Mouse (Mus musculus): ENCODE data around the gene Fh1. TPM values are rescaled to one million over a fixed set of nuclear protein-coding genes. Genes with fewer than 3 reads are reported as not detected.

Fh1 gene
- total and polyA plus RNA-seq, 3 experiments, result 100 to 122 (median 113) TPM

DNA sequence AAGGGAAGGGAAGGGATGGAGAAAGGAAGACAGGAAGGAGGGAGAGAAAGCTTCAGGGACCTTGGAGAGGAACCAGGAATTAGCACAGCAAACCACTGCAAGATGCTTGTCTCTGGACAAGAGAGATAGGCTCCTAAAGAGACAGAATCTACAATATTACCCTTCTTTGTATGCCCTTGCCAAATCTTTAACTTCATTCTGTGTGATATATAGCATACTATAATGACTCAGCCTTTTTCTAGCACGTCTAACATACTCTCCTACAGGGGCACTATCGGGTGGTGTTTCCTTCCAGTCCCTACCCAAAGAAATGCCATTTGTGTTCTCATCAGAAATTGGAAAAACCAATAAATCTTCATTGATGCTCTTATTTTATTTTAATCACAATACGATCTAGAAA is 5.6 kb upstream of the Fh1 start:
- no peaks in the 10 kb centered on the region for H3K9me3 ChIP-seq (replicated peaks; ENCODE audit: low read length)
- H3K27me3 ChIP-seq (replicated peaks), result no peaks in the 10 kb centered on the region
- H3K36me3 ChIP-seq (replicated peaks in 1 of 2; ENCODE audit: control insufficient read depth in 1 of 2, insufficient read depth in 1 of 2, low read length in 1 of 2), result no peaks in the 10 kb centered on the region
- no peak overlapping the region for H3K4me3 ChIP-seq (replicated peaks in 1 of 3; ENCODE audit: low read depth in 2 of 3, low read length in 2 of 3, poor library complexity in 1 of 3)
- in situ Hi-C loops (cut with MboI; ENCODE audit: low pct_ligation_motif_present, low pct_unique_long_range_greater_than_20kb, low sequenced_read_pairs), result loop anchor here (5.0 kb wide), 1 partner anchor 36 kb away; no protein-coding TSS in a partner anchor
- H3K4me1 ChIP-seq (ENCODE audit: control insufficient read depth in 1 of 2, insufficient read depth in 2 of 2), result peaks cover 3 to 62% of the 10 kb centered on the region in 2 experiments
- TF ChIP-seq GABPA (IDR thresholded peaks at IDR 0.05; ENCODE audit: insufficient replicate concordance, low read depth, low read length), result no peak
- no peak for TF ChIP-seq MYC (IDR thresholded peaks at IDR 0.05; ENCODE audit: low read depth, low read length)
- TF ChIP-seq POLR2A (IDR thresholded peaks at IDR 0.05; ENCODE audit: low read depth, low read length), result no peak
- TF ChIP-seq CHD2 (IDR thresholded peaks at IDR 0.05; ENCODE audit: low read length), result no peak
- no peak for TF ChIP-seq ELF1 (IDR thresholded peaks at IDR 0.05; ENCODE audit: low read depth, low read length)
- TF ChIP-seq UBTF (IDR thresholded peaks at IDR 0.05; ENCODE audit: low read depth, low read length), result no peak
- no peak for TF ChIP-seq ZNF384 (IDR thresholded peaks at IDR 0.05; ENCODE audit: low read depth, low read length)
- no peak for TF ChIP-seq MAFK (IDR thresholded peaks at IDR 0.05; ENCODE audit: insufficient replicate concordance, low read length)
- no peak for TF ChIP-seq CTCF (conservative IDR thresholded peaks at IDR 0.05 in 1 of 2, IDR thresholded peaks at IDR 0.05 in 1 of 2; ENCODE audit: low read depth in 2 of 2, low read length in 2 of 2)
- TF ChIP-seq HCFC1 (IDR thresholded peaks at IDR 0.05; ENCODE audit: low read depth, low read length), result no peak
- TF ChIP-seq ETS1 (conservative IDR thresholded peaks at IDR 0.05; ENCODE audit: low read depth, low read length), result no peak
- TF ChIP-seq EP300 (IDR thresholded peaks at IDR 0.05; ENCODE audit: low read length), result no peak
- no peak for TF ChIP-seq IRF4 (IDR thresholded peaks at IDR 0.05; ENCODE audit: low read depth, low read length)
- TF ChIP-seq ZMIZ1 (IDR thresholded peaks at IDR 0.05; ENCODE audit: low read depth, low read length), result no peak
- H3K9ac ChIP-seq (ENCODE audit: insufficient read depth, low read depth), result no peak overlapping the region
- H3K79me2 ChIP-seq (replicated peaks; ENCODE audit: control insufficient read depth, extremely low read depth, insufficient read depth, poor library complexity, severe bottlenecking), result no peaks in the 10 kb centered on the region
- dilution Hi-C loops (cut with MboI; ENCODE audit: extremely low pct_ligation_motif_present, extremely low pct_unique_long_range_greater_than_20kb, low sequenced_read_pairs), result no loop called here
- DNase-seq (ENCODE audit: extremely low read depth), result no peak
- no peak overlapping the region for H3K27ac ChIP-seq (ENCODE audit: insufficient read depth, low read depth)
- no peak overlapping the region for H3K4me2 ChIP-seq (ENCODE audit: insufficient read depth, low read depth, poor library complexity, severe bottlenecking)

DNA sequence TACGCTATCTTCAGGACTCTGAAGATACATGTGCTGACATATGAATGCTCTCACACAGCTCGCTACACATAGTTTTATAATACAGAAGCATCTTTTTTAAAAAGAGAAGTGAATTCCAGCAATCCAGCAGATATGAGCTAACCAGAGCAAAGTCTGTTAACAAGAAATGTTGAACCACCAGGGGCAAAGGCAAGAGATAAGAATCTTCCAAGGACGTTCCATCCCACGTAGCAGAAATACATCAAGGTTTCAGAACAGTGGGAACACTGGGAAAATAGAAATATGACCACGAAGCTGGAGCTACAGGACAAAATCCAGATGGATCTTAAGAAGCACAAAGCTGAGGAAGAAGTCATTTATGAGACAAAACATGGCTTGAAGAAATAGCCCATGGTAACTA is 4.9 kb upstream of the Fh1 start:
- H3K36me3 ChIP-seq (replicated peaks in 1 of 2; ENCODE audit: control insufficient read depth in 1 of 2, insufficient read depth in 1 of 2, low read length in 1 of 2), result no peaks in the 10 kb centered on the region
- H3K27ac ChIP-seq (ENCODE audit: insufficient read depth, low read depth), result no peak overlapping the region
- peaks cover 3 to 57% of the 10 kb centered on the region in 2 experiments for H3K4me1 ChIP-seq (ENCODE audit: control insufficient read depth in 1 of 2, insufficient read depth in 2 of 2)
- H3K79me2 ChIP-seq (replicated peaks; ENCODE audit: control insufficient read depth, extremely low read depth, insufficient read depth, poor library complexity, severe bottlenecking), result no peaks in the 10 kb centered on the region
- no peak for TF ChIP-seq POLR2AphosphoS2 (IDR thresholded peaks at IDR 0.05; ENCODE audit: low read depth, low read length)
- no peak overlapping the region for H3K4me2 ChIP-seq (ENCODE audit: insufficient read depth, low read depth, poor library complexity, severe bottlenecking)
- H3K27me3 ChIP-seq (replicated peaks), result no peaks in the 10 kb centered on the region
- DNase-seq (ENCODE audit: extremely low read depth), result no peak
- in situ Hi-C loops (cut with MboI; ENCODE audit: low pct_ligation_motif_present, low pct_unique_long_range_greater_than_20kb, low sequenced_read_pairs), result loop anchor here (5.0 kb wide), 1 partner anchor 37 kb away; no protein-coding TSS in a partner anchor
- no peak overlapping the region for H3K9ac ChIP-seq (ENCODE audit: insufficient read depth, low read depth)
- no peaks in the 10 kb centered on the region for H3K9me3 ChIP-seq (replicated peaks; ENCODE audit: low read length)
- dilution Hi-C loops (cut with MboI; ENCODE audit: extremely low pct_ligation_motif_present, extremely low pct_unique_long_range_greater_than_20kb, low sequenced_read_pairs), result no loop called here
- no peak overlapping the region for H3K4me3 ChIP-seq (replicated peaks in 1 of 3; ENCODE audit: low read depth in 2 of 3, low read length in 2 of 3, poor library complexity in 1 of 3)

DNA sequence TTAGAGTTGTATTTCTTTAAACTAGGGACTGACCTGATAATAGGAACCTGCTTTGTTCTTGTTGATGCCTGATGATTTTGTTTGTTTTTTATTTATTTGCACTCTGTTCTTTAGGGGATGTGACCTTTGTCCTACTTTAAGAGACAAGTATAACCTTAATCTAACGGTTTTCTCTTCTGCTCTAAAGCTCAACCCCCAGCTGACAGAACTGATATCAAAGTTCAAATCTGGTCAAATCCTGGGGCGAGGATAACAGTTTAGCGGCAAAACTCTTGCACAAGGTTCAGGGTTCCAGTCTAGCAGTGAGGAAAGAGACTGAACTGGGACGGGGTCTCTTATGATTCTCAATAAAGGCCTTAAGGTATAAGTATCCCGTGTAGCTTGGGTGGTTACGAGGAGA is 3.8 kb upstream of the Fh1 start:
- no peak overlapping the region for H3K9ac ChIP-seq (ENCODE audit: insufficient read depth, low read depth)
- in situ Hi-C loops (cut with MboI; ENCODE audit: low pct_ligation_motif_present, low pct_unique_long_range_greater_than_20kb, low sequenced_read_pairs), result no loop called here
- no peak for TF ChIP-seq JUND (conservative IDR thresholded peaks at IDR 0.05; ENCODE audit: low read depth, low read length)
- no peak for TF ChIP-seq CHD2 (IDR thresholded peaks at IDR 0.05; ENCODE audit: low read length)
- TF ChIP-seq USF1 (IDR thresholded peaks at IDR 0.05; ENCODE audit: low read depth, low read length), result no peak
- no peak for TF ChIP-seq ZKSCAN1 (IDR thresholded peaks at IDR 0.05; ENCODE audit: borderline replicate concordance, low read depth, low read length)
- TF ChIP-seq SMC3 (IDR thresholded peaks at IDR 0.05; ENCODE audit: low read depth, low read length), result no peak
- no peak for TF ChIP-seq HCFC1 (IDR thresholded peaks at IDR 0.05; ENCODE audit: low read depth, low read length)
- TF ChIP-seq TCF12 (IDR thresholded peaks at IDR 0.05; ENCODE audit: low read depth, low read length), result no peak
- H3K9me3 ChIP-seq (replicated peaks; ENCODE audit: low read length), result no peaks in the 10 kb centered on the region
- H3K4me3 ChIP-seq (replicated peaks in 1 of 3; ENCODE audit: low read depth in 2 of 3, low read length in 2 of 3, poor library complexity in 1 of 3), result no peak overlapping the region
- dilution Hi-C loops (cut with MboI; ENCODE audit: extremely low pct_ligation_motif_present, extremely low pct_unique_long_range_greater_than_20kb, low sequenced_read_pairs), result no loop called here
- no peak overlapping the region for H3K27ac ChIP-seq (ENCODE audit: insufficient read depth, low read depth)
- H3K27me3 ChIP-seq (replicated peaks), result no peaks in the 10 kb centered on the region
- peaks cover 3 to 51% of the 10 kb centered on the region in 2 experiments for H3K4me1 ChIP-seq (ENCODE audit: control insufficient read depth in 1 of 2, insufficient read depth in 2 of 2)
- DNase-seq (ENCODE audit: extremely low read depth), result no peak
- H3K36me3 ChIP-seq (replicated peaks in 1 of 2; ENCODE audit: control insufficient read depth in 1 of 2, insufficient read depth in 1 of 2, low read length in 1 of 2), result no peaks in the 10 kb centered on the region
- H3K79me2 ChIP-seq (replicated peaks; ENCODE audit: control insufficient read depth, extremely low read depth, insufficient read depth, poor library complexity, severe bottlenecking), result 0 out of 2 replicates have a peak, but pooled peaks cover 6% of the 10 kb centered on the region
- H3K4me2 ChIP-seq (ENCODE audit: insufficient read depth, low read depth, poor library complexity, severe bottlenecking), result no peak overlapping the region

Measured in CH12.LX (cell line).